Comparison of ENCODE assay signal across 25 mouse cellular contexts in the genomic region with DNA sequence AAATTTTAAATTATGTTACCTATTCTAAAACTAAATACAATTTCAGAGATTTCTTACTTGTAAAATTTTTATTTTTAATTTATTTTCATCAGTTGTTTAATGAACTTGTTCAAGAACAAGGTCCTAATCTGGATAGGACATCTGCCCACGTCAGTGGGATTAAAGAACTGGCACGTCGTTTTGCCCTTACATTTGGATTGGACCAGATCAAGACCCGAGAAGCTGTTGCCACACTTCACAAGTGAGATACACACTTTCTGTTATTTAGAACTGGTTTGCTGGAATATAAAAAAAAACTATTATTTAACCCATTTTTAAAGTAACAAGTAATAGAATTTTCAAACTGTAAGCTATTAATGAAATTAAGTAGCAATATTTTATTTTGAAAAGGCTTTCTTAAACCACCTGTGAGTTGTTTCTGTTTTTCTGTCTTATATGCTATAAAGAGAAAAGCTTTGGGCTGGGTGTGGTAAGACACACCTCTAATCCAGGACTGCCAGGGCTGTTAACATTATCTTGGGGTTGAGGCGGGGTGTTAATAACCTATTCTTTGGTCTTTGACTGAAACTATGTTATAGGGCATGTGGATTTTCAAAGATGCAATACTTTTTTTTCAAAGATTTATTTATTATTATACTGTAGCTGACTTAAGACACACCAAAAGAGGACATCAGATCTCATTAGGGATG.
"Had no signal": no experiment of that assay in that cellular context is flagged by ENCODE, and none has a peak within 500 bp of the region (broad histone marks: within the 10 kb centered on the region; RNA-seq: fewer than 3 reads in every experiment).

No protein-coding gene starts in this region.

- H3K27me3 ChIP-seq: heart, embryonic 12.5 days; hindbrain, embryonic 12.5 days; intestine, embryonic 15.5 days; limb, embryonic 12.5 days had no signal

- H3K9me3 ChIP-seq: heart, embryonic 12.5 days; hindbrain, embryonic 10.5 days; hindbrain, embryonic 12.5 days; intestine, embryonic 15.5 days; limb, embryonic 12.5 days had no signal

- ATAC-seq: hindbrain, embryonic 16.5 days; inflammation-experienced regulatory T-cells, adult 6 months; intestine, embryonic 15.5 days; intestine, postnatal 0 days had no signal

- H3K27ac ChIP-seq: gastrocnemius, adult 2 months; heart, adult 2 months; hindbrain, embryonic 10.5 days; hindbrain, embryonic 12.5 days; hindbrain, embryonic 14.5 days; intestine, embryonic 15.5 days; layer of hippocampus, adult 2 months; limb, embryonic 12.5 days; liver, embryonic 14.5 days had no signal

- H3K4me2 ChIP-seq: heart, embryonic 12.5 days; hindbrain, embryonic 12.5 days; hindbrain, embryonic 14.5 days; intestine, embryonic 15.5 days; limb, embryonic 12.5 days had no signal

- H3K9ac ChIP-seq: heart, embryonic 12.5 days; hindbrain, embryonic 12.5 days; hindbrain, embryonic 14.5 days; intestine, embryonic 15.5 days; limb, embryonic 12.5 days; liver, embryonic 14.5 days had no signal

- DNase-seq: gastrocnemius, adult 2 months; gastrocnemius, postnatal 10 days; gastrocnemius, postnatal 25 days; heart, adult 11 months; heart, adult 2 months; heart, postnatal 10 days; heart, postnatal 4 days; kidney, adult 18-20 months; kidney, adult 8-10 months; kidney, postnatal 10 days; kidney, postnatal 25 days; kidney, postnatal 4 days; layer of hippocampus, postnatal 36 days; left cerebral cortex, postnatal 4 days had no signal

- H3K4me3 ChIP-seq: gastrocnemius, adult 2 months; heart, adult 2 months; heart, embryonic 12.5 days; hindbrain, embryonic 10.5 days; hindbrain, embryonic 12.5 days; intestine, embryonic 15.5 days; layer of hippocampus, adult 2 months; limb, embryonic 12.5 days had no signal

- H3K36me3 ChIP-seq: intestine, embryonic 15.5 days had no signal

- H3K4me1 ChIP-seq: heart, embryonic 12.5 days; hindbrain, embryonic 10.5 days; intestine, embryonic 15.5 days; limb, embryonic 12.5 days had no signal
